Mouse (Mus musculus) bone marrow macrophage, adult 2 months (primary cell): ENCODE results near the gene Gm10337.

Experiments used
- CTCF ChIP-seq: IDR thresholded peaks from 2 replicates; pipeline ENCODE4 v1.5.1; 2012; ENCODE audit warnings: low read depth, mild to moderate bottlenecking, low read length, moderate library complexity
- POLR2A ChIP-seq: IDR thresholded peaks from 2 replicates; pipeline ENCODE4 v1.6.1; 2012; ENCODE audit warnings: mild to moderate bottlenecking, low read depth, low read length, borderline replicate concordance

DNA sequence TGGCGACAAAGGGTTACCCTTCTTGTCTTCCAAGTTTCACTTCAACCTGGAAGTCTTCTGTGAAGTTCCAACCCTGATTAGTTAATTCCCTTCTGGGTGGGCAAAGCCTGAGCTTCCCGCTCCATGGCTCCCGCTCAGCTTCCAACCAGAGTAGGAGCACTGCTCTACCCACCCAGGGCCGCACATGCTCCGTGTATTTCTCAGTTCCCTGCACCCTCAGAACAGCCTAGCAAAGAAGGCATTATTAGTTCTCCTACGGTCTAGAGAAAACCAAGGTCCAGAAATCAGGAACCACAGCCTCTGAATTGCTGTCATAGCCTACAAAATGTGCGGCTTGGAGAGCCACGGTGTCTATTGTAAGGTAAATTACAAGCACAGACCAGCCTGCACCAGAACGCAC, 6.6 kb downstream of the Gm10337 start:
- TF ChIP-seq CTCF (no peak), POLR2A (no peak)
